Mouse (Mus musculus) adrenal gland, adult 2 months (tissue): Measurements from ENCODE around the gene Med4. TPM values are rescaled to one million over a fixed set of nuclear protein-coding genes. Genes with fewer than 3 reads are reported as not detected.

ENCODE experiments used
- DNase-seq: peaks from one replicate; pipeline ENCODE4 v3.0.0; 2021
- long read RNA-seq: library from polyadenylated mRNA; stranded (forward); transcript quantifications from one replicate; pipeline ENCODE4 v2.0.0, GENCODE M21; 2021
- polyA plus RNA-seq: library from polyadenylated mRNA; depleted of rRNA; stranded (reverse); fragments of >200 nt; gene quantifications from 2 replicates; pipeline ENCODE4 v1.2.3, GENCODE M21; 2012; rRNA removed
- total RNA-seq, 2 experiments: library from RNA; stranded (reverse); gene quantifications; 2 replicates each; pipeline ENCODE4 v1.2.3; 2021

The Med4 gene
- 10 to 100 TPM; 21.6 to 22.5 TPM for total RNA-seq
- polyA plus RNA-seq, result 3.5 and 4.1 TPM in 2 replicates
- long read RNA-seq, transcript Med4-201 (7 exons, 1,328 nt), result major isoform, 11 of 12 reads
- long read RNA-seq, partial matches to known transcripts, result 0 of 12 reads
- long read RNA-seq, other reads (novel, unspliced or antisense), result 0 of 12 reads

DNA sequence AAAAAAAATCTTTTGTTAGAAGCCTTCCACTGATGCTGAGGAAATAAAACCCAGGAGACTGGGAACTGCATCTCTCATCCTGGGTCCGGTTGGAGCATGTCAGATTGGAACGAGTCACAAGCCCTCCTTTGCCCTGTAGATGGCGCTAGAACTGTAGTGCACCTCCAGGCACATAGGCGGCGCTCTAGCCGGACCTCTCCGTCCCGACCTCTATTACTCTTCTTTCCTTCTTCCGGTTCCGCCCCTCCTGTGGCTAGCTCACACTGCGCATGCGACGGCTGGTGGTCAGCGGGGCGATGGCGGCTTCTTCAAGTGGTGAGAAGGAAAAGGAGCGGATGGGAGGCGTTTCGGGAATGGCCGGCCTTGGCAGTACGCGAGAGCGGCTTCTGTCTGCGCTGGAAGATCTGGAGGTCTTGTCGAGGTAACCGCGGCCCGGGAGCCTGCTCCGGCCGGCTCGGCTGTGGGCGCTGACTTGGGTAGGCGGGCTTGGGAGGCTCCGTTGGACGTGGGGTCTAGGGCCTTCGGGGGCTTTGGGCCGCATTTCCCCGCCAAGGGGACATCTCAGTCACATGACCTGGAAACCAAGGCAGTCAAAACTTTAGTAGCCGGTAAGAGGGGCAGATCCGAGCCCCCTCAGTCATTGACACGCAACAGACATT, at the start of gene Med4:
TSS of gene Med4 (plus strand) at position 261 of the 659 bp plus-strand sequence.
- DNase-seq, result peak; percentile 96

DNA sequence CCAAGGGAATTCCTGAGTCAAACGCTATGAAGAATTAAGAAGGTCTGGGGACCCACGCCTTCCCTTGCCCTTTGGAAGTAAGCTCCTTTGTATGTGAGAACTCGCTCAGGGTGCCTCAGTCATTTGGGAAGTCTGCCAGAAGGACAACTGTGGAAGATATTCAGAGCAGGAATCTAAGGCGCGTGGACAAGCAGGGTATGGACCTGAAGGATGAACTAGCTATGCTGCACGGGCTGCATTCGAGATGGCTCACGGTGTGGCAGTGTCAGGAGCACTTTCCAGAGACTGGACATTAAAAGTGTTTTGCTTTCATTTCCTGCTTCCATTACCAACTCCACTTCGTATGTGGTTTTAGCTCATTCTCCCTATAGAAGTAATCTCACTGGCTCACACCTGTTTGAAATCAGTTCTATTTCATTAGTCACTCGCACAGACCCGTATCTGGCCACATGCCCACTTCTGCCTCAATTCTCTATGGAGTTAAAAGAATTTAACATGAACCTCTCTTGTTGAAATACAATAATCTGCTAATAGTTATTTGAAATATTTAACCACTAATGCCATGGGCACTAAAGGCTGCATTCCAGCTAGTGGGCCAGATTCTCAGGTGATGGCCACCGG, 49.2 kb upstream of the Med4 start:
- no peak for DNase-seq

DNA sequence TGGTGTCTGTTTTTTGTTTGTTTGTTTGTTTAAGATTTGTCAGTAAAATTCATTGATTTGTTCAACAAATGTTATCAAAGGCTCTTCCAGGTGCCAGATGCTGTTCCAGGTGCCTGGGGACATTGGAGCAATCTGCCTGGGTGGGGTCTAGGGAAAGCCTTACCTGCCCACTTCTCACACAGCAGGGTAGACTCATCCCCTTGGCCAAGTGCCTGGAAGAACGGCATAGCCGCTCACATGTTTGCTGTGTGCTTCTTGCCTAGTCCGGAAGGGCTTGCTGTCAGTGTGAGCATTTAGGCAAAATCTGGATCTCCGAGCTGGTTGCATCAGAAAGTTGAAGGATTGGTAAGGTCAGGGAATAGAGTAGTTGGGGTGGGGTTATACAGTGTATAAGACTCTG, 47.6 kb upstream of the Med4 start:
- no peak for DNase-seq

DNA sequence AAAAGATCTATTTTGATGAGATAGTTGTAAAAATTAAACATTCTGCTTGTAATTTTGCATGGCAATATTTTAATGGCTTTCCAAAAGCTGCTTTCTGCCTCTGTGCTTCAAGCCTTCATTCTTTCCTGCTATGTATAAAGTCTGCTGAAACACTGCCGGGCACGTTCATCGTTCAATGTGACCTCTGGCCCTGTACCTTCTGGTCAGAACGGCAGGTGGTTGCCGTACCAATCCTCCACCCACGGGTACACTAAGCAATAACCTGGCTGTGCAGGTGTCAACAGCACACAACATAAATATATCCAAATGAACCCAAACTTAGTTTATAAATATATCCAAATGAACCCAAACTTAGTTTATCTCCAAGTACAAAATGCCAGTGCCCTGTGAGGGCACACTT, 42.1 kb upstream of the Med4 start:
- DNase-seq, result no peak

DNA sequence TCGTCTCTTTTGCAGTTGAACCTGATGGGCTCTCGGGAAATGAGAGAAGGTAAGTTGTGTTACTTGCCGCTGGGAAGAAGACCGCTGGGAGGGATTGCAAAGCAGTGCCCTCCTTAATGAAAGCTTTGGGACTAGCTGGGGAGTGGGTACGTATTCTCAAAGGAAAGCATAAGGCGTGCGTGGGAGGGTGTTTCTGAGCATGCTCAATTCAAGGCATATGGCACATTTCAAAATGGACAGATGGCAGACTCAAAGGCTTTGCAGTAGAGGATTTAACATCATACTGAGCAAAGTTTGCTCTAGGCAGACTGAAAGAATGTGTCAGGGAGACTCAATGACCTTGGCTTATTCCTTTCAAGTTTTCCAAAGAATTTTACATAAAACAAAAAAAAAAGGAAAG, 40.3 kb upstream of the Med4 start:
- no peak for DNase-seq

DNA sequence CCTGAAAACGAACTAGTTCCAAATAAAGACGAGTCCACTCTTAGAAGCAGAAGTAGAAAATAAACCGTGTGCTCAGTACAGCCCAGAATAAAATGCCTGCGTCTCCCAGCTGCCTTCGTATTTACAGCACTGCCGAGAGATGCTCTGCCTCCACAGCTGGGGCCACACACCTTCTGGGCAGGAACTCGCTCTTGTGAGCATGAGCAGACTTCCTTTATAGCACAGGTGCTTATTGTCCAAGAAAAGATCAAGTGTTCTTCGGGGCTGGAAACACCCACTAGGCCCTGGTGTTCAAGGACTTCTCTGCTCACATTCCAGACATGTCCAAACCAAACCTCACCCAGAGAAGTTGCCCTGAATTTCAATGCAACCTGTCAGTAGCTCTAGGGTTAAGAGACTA, 39.2 kb upstream of the Med4 start:
- no peak for DNase-seq

DNA sequence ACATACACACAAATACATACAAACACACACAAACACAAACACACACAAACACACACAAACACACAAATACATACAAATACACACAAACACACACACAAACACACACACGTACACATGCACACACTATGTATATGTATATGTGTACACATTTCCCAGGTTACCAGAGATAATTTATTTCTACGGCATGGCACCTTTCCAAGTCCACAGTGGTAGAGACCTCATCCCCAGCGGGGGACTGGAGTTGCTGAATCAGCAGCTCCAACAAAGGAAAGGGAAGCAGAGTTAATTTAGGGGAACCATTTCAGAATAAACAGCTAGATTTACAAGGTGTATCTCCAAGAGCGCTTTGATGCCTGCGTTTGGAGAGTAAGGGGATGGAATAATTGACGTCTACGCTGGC, 37.6 kb upstream of the Med4 start:
- no peak for DNase-seq

DNA sequence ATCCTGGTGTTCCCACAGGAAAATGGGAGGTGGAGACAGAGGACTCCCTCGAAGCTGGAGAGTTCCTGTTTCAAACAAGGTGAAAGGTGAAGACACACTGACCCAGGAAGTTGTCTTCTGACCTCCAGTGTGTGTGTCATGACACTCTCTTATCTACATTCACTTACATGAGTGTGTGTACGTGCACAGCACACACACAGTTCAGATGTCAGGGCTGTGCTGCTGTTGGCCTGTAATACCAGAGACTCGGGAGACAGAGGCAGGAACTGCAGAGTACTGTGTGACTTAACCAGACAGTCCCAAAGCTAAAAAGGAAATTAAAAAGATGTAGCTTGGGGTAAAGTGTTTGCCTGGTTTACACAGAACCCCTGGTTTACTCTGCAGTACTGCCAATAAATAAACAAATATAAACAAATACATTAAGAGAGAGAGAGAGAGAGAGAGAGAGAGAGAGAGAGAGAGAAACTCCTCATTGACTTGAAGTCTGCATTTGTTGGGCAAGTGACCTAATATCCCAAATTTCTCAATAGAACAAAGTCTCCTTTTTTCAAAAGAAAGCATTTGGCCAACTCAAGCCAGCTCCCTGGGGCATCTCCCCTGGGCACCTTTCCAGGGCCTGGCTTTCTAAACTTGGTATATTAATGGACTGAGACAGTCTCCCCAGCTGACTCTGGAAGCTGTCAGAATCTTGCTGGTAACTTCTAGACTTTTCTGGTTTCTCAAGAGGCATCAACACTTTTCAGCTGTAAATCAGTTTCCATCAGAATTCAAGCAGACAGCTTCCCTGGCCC, 36.0 kb upstream of the Med4 start:
- DNase-seq, result peak; percentile 81

DNA sequence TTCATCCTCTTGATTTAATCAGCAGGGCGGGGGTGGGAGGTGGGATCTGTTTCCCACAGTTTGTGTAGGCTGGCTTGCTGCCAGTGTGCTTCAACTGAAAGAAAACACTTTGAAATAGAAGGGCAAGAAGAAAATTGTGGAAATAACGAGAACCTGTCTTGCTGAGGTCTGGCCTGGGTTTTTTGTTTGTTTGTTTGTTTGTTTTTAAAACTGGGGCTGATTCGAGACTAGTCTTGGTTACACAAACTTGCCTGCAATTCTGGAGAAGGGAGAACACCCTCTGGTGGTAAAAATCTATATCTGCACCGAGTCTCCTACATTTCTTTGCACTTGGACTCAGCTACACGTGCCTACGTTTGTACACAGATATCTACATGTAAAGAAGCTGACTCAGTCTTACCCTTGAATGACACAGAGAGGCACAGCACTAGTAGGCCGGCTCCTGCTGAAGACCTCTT, 35.2 kb upstream of the Med4 start:
- peak; percentile 70 for DNase-seq

DNA sequence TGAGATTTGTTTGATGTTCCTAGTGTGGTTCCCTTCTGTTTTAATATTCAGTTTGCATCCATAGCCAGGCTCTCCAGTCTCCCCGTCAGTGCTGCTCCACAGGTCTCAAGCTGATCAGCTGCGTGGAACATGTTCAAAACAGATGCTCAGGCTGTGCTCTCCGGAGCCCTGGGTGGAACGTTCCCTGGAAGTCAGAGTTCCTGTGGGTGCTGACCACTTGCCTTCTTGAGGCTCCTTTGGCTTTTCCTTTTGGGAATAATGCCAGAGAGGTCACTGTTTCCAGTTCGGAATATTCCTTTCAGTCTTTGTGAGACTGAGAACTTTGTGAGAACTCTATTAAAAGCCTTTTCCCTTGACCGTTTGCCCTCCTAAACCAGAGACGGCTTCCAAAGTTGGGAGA, 34.3 kb upstream of the Med4 start:
- no peak for DNase-seq

DNA sequence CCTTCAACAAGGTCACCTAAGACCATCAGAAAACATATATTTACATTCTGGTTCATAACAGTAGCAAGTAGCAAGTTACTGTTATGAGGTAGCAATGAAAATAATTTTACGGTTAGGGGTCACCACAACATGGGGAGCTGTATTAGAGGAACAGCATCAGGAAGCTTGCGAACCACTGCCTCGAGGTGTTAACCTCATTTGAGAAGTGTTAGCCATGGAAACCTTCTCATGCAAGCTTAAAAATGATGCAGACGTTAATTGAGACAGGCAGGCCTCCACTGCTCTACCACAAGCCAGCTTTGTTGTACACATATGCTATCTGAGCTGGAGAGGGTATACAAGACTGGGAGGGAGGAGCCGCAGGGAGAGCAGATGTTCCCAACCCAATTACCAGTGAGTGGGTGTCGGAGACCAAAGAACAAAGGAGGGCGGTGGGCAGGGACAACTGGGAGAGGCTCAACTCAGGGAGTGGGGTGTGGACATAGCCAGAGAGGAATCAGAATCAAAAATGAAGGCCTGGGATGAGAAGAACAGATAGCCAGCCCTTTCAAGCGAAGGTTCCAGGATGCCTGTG, 33.4 kb upstream of the Med4 start:
- no peak for DNase-seq

DNA sequence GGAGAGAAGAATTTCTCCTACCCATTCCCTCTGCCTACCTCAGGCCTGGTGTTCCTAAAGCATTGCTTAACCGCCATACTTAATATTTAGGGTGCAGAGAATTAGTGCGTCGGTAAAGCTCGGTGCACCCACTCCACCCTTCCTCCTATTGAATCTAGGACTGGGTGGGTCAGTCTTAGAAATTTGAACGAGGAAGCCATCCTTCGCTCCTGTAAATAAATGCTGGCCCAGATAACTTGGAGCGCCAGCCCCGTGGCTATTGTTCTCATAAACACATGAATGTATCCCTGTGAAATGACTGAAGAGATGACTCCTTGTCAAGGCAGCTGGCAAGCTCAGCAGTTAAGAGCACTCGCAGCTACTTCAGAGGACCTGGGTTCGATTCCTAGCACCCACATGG, 32.7 kb upstream of the Med4 start:
- no peak for DNase-seq

DNA sequence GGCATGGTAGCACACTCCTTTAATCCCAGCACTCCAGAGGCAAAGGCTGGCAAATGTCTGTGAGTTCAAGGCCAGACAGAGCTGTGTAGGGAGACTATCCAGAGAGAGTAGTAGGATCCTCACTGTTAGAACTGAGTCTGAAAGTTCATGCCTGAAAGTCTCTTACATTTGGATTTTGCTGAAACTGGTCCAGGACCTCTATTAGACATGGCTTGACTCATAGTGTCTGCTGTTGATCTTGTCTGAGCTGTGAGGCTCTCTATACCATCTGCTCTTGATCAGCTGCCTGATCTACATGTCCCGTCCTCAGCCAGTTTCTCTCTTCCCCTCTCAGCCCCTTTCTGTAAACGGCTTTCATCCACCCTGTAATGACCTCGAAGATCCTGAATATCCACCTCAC, 31.5 kb upstream of the Med4 start:
- no peak for DNase-seq

DNA sequence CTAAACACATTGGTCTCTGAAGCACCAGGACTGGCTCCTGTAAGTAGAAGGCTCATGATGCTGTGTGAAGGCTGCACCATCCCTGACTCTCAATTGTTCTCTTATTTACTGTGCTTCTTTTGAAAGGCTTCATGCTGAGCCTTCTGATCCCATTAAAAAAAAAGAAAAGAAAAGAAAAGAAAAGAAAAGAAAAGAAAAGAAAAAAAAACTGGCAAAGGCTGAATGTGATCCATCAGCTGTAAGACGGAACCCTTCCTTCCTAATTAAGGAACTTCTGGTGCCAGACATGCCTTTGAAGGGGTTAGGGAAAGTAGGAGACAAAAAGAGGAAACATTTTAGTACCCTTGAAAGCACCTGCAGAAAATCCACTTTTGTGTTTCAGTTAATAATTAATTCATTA, 30.1 kb upstream of the Med4 start:
- DNase-seq, result no peak

DNA sequence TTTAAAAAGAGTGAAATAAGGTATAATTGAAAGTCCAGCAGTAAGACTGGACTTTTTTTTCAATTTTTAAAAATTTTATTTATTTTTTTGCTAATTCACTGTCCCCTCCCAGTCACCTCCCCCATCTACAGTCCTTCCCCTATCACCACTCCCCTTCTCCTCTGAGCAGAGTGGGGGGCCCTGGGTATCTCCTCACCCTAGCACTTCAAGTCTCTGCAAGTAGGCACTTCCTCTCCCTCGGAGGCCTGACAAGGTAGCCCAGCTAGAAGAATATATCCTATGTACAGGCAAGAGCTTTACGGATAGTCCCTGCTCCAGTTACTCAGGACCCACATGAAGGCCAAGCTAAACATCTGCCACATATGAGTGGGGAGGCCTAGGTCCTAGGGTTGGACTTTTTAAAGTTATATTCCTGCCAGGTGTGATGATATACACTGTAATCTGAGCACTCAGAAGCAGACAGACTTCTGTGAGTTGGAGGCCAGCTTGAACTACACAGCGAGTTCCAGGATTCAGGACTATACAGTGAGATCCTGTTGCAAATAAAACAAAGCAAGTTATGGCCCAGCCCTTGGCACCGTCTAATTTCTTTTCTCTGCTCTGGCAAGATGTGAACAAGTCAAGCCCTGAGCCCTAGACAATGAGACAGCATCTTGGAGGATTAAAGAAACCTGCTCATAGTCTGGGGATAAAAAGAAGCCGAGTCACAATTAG, 26.2 kb upstream of the Med4 start:
- DNase-seq, result no peak

DNA sequence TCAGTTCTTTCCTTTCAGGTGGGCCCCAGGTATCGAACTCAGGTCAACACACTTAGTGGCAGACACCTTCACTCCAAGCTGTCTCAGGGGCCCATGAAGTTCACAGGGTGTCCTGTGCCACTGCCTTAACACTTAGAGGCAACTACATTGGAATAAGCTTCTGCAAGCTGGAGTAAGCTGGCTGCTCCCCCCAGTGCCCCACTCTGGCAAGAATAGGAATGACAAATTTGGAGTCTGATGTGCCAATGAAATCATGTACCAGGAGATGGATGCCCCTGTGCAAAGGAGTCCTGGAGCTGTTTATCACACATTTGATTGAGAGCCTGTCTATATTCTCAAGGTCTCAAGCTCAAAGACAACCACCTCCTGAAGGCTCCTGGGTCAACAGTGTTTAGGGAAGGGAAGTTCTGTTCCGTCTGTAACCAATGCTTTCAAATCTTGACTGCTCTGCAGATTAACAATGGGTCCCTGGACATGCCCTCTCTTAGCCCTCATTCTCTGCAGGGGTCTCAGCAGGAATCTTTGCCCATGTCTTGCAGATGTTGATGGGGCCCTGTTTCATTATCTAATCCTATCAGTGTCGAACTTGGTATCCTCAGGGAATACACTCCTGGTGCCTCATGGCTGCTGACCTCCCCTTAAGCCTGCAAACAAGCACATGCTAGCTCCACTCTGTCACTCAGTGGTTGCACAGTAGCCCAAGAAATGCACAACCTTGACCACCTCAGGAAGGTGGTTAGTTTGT, 25.3 kb upstream of the Med4 start:
- DNase-seq, result no peak

DNA sequence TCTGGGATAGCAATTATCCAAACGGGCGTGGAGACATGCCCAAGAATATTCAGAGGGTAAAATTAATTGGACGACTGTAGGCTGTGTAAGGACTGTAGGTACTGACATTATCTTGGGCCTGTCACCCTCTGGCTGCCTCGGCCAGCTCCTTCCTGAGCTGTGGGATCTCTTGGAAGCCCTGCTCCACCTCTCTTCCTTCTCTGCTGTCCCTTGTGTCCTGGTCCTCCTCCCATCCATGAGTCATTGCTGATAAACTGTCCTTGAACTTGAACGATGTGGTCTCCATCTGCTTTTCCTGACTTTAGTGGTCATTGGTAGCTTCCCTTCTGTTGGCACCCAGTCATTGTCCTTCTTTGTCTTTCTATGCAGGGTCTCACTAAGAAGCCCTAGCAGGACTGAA, 23.2 kb upstream of the Med4 start:
- no peak for DNase-seq

DNA sequence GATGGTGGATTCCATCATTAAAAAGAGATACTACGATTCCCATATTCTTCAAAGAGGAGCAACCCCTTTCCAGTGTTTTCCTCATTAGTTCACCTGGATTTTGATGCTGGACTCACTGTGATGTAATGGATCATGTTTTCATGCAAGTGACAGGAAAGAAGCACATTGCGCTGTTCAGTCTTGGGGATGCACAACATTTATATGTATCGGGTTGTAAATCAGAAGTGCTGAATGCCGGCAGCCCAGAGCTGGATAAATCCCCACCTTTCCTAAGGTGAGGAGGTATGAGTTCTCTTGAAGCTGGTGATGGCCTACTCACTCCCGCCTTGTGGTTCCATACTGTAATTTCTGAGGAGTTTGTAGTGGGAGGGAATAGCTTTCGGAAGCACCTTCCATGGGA, 16.5 kb upstream of the Med4 start:
- no peak for DNase-seq

DNA sequence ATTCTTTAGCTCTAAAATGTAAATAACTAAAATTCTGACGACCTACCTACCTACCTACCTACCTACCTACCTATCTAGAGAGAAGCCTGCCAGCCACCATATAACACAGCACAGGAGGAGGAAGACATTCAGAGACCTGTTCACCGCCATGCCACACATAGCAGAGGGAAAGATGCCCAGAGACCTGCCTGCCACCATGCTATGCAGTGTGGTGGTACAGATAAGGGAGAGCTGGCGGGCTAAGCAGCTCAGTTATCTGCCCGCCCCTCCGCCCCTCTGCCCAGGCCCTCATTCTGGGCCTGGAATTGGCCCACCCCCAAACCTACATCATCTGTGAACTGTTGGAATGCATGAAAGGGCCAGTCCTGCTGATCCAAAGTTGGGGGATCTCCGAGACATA, 15.7 kb upstream of the Med4 start:
- no peak for DNase-seq

DNA sequence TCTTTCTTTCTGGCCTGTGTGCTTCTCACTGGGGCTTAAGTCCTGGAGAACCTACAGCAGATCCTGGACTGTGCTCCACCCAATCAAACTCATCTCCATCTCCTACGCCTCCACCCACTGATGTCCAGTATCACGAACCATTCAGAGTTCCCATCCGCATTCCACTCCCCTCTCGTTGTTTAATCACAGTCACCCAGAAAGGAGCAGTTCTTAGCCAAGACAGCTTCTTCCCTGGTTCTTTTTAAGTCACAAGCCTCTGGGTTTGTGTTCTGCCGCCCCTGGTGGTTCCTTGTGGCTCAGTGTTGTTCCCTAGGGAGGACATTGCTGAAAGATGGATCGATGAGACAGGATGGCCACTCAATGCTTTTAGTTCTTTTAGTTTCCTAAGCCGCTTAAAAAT, 14.1 kb upstream of the Med4 start:
- DNase-seq, result no peak

DNA sequence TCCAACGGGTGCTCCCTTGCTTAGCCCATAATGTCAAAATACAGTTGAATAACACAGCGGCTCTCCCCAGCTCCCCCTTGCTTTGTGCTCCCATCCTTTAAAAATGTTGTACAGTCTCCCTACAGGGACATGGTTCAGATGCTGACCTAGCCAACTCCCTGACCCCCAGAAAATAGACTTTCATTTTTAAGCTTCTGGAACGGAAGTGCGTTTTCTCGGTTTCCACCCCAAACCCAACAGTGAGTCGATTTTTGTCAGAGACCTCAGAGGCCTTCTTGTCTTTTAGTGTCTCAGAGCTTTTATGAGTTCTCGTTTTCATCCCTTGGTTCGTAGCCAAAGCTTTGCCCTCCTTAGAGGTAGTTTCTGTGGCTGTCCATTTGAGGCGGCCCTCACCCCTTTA, 8.5 kb upstream of the Med4 start:
- DNase-seq, result no peak
